Mouse (Mus musculus) B cell, adult 2 months (primary cell): Measurements from ENCODE around the gene Apba2.

ENCODE experiments used
- DNase-seq, 2 experiments: peaks; one replicate each; pipeline ENCODE4 v3.0.0; 2022

Apba2 gene

GRCm38 (mm10) chr7:64588636-64589389 lies 87.3 kb downstream of the Apba2 start:
- no peak for DNase-seq

DNA sequence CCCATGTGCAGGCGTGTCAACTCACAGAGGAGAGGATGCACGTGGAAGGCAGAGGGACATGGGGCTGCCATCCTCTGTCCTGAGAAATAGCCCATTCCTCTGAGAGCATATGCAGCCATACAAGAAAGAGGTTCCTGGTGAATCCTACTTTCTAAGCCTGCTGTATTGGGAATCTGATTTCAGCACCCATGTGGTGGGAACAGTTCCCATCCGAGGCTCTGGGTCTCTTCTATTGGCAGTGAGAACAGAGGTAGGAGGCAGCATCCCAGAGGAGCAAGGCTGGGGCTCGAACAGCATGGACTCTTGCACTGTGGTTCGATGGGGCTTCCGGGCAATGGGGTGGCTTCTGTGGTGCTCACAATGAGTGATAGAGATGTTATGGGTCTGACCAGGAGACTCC lies 93.8 kb downstream of the Apba2 start:
- no peak for DNase-seq

- DNase-seq: no peak
Measured at GRCm38 (mm10) chr7:64596652-64597051, 95.1 kb downstream of the Apba2 start.

- no peak for DNase-seq
Measured at GRCm38 (mm10) chr7:64609866-64610265, 108.4 kb downstream of the Apba2 start.

- DNase-seq: no peak
Measured at GRCm38 (mm10) chr7:64610875-64611274, 109.4 kb downstream of the Apba2 start.

DNA sequence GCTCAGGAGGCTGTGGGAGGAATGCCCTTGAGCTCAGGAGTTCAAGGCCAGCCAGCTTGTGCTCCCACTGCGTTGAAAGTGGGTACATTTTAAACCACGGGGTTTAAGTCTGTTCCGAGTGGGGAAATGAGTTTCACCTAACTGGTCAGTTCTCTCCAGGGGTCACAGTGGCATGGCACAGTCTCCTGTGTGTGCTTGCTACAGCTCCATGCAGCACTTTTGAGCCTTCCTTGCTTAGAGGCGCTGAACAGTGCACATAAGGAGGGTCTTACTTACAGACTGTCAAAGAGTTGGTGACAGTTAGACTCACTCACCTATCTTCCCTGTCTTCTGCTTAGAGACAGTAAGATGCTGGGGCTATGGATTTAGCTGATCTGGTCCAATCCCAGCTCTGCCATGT lies 117.8 kb downstream of the Apba2 start:
- DNase-seq: no peak

GRCm38 (mm10) chr7:64626494-64626893 lies 125.0 kb downstream of the Apba2 start:
- DNase-seq: no peak

DNA sequence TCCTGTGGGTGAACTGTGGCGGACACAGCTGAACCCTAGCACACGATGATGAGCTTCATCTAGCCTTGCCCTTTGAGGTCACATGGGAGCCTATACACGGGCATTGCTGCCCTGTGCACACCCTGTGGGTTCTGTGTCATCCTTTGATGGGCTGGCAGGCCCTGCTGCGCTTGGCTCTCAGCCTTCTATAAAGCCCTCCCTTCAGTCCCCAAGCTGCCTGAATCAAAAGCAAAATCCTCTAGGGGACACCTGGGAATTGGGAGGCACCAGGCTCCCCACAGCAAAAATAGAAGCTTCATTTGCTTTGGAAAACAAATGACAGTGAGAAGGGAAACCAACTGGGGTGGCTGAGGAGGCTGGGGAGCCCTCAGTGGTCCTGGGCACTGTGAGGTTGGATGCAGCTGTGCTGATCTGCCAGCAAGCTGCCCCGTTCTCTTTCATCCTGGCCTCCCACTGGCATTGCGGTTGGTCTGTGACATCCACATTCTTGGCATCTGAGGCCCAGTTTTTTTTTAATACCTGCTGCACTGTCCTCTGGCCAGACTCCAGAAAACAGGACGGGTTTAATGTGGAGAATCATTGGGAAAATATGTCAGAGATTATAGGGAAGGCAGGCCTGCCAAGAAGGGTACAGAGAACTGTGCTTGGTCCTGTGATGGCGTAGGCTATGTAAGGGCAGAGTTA lies 126.6 kb downstream of the Apba2 start:
- DNase-seq: no peak

- no peak for DNase-seq
Measured at GRCm38 (mm10) chr7:64630697-64631096, 129.2 kb downstream of the Apba2 start.

- no peak for DNase-seq
Measured at GRCm38 (mm10) chr7:64631131-64631530, 129.6 kb downstream of the Apba2 start.

DNA sequence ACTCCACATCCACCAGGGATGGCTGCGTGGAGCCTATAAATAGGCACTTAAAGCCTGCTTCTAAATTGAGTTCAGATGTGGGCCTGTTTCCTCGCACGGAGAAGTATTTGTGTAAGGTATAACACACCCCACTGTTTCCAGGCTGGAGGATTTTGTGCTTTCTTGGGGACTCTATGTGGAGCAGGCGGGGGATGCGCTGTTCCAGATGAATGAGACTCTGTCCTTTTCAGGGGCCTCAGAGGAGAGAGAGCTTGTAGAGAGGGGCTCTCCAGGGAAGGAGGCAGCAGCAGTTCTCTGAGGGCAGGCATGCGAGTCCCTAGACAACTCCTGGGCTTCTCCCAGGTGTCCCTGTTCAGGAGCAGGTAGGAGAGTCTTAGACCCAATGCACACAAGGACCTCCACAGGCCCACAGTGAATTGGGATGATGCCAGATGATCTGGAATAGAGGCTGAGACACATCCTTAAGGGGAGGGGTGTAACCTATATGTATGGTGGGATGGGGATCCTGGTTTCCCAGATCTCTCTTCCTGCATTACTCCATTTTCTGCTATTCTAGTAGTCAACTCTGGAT lies 130.4 kb downstream of the Apba2 start:
- DNase-seq: no peak

- DNase-seq: no peak
Measured at GRCm38 (mm10) chr7:64633182-64633581, 131.7 kb downstream of the Apba2 start.

- no peak for DNase-seq
Measured at GRCm38 (mm10) chr7:64633916-64634315, 132.4 kb downstream of the Apba2 start.

- no peak for DNase-seq
Measured at GRCm38 (mm10) chr7:64634482-64634881, 133.0 kb downstream of the Apba2 start.

- no peak for DNase-seq
Measured at GRCm38 (mm10) chr7:64638922-64639321, 137.4 kb downstream of the Apba2 start.

DNA sequence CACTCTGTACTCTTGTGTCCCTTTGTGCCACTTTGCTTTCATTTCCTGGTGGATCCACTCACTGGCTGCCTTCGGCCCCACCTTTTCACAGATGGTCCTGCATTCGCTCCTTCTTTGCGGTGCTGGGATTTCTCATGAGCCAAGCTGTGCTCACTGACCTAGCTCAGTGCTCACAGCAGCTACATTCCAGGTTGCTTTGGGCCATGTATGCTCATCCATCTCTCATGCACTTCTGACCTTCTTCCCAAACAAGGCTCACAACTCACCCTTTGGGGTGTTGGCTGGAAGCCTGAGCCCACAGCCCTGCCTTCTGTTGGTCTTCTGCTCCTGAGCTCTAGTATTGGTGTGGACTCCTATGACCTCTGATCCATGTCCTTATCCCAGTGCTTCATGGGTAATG lies 139.1 kb downstream of the Apba2 start:
- DNase-seq: no peak

DNA sequence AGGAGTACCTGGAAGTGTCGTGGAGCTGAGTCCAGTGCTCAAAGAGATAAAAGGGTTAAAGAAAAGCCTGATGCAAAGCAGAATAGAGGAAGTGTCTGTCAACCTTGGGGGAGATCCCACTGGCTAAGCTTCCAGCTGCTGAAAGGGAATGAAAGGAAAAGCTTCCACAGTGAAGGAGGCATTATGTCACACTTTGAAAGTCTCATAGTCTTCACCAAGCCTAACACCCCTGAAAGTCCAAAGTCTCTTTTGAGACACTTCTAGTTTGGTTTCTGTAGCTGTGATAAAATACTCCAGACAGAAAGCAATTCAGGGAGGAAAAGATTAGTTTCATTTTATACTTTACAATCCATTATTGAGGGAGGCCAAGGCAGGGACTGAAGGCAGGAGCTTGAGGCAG lies 141.4 kb downstream of the Apba2 start:
- DNase-seq: no peak

DNA sequence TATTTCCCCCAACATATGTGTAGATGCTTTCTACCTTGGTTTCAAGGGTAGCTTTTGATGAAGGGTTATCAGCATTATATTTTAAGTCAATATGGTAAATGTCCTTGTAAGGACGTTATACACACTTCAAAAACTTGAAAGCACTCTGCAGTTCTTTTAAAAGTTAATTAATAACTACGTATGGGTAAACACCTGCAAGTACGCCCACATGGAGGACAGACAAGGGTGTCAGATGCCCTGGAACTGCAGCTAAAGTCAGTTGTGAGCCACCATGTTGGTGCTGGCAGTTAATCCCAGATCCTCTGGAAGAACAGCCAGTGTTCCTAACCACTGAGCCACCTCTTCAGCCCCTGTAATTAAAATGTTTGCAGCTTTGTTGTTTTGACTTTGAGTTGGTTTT lies 144.0 kb downstream of the Apba2 start:
- no peak for DNase-seq

- DNase-seq: no peak
Measured at GRCm38 (mm10) chr7:64646046-64646445, 144.5 kb downstream of the Apba2 start.

DNA sequence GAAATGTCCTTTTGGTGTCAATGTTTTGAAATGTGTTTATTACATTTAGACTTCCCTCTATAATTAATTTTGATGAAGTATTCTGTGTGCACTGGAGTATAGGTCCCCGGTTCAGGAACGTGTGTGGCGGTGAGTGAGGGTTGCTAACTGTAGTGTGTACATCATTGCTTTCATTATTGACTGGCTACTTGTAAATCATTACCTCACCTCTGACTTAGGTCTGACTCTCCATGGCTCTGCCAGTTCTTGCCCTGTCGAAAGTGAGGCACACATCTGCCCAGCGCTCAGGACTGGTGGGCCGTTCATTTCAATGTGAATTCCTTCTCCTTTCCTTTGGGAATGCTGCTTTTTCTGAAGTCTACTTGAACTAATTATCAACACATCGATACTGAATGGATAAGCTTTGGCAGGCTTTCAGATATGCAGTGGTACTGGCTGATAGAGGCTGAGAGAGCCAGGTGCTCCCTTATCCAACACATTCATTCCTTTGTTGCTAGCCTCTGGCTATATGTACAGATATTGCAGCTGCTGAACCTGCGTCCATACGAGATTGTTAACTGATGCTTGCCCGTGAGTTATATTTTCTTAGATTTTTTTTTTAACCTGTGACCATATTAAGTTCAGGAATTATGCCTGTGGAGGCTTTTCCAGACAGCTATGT lies 147.6 kb downstream of the Apba2 start:
- DNase-seq: no peak

DNA sequence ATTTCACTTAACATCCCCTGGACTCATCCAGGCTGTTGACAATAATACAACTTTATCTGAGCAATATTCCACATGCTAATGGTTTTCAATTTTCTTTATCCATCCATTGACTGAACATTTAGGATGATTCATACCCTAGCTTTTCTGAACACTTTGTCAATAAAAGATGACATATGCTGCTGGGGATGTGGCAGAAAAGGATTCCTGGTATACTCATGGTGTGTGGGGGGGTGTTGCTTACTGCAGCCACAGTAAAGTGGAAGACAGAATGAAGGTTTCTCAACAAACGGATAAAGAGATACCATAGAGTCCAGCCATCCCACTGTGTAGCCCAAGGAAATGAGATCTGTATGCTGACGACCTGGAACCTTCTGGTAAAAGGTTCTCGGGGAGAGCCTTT lies 150.5 kb downstream of the Apba2 start:
- DNase-seq: no peak

GRCm38 (mm10) chr7:64656787-64657186 lies 155.3 kb downstream of the Apba2 start:
- DNase-seq: no peak

DNA sequence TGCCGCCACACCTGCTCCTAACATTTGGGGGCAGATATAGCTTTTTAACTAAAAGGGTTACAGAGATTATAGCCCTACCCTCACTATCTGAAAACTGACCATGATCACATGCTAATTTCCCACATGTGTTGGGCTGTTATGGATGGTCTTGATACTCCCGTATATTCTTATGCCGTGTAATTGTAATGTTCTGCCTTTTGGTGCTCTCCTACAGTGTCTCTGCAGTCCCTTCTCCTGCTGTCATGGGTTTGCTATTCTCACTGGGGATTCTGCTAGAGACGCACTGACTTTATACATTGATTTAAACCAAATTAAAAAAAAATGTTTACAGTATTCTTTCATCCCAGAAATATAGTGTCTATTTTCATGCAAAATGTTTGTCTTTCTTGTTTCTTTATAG lies 157.4 kb downstream of the Apba2 start:
- DNase-seq: no peak

DNA sequence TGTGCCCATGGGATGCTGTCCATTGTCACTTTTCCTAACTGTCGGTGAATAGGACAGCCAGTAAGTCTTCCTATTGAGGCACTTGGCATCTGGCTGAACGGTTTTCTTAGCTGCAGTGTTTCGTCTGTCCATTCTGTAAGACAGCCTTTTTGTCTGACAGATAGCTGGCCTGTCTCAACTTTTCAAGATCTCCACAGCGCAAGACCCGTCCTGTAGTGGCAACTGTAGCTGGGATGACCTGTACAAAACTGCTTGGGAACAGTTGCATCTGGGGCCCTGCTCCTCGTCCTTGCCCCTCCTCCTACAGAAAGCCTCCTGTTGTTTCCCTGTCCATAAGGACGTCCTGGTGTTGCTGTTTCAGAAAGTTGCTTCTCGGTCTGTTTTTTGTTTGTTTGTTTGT lies 157.8 kb downstream of the Apba2 start:
- DNase-seq: no peak
